ENCODE assay signal across 24 mouse cellular contexts in genomic region chr2:25813364-25813763, GRCm38 (mm10). TPM values are rescaled to one million over a fixed set of nuclear protein-coding genes. Genes with fewer than 3 reads are reported as not detected.
DNase-seq lines count a peak whose midpoint lies in the region; ATAC-seq and TF ChIP-seq lines count a peak whose summit lies in the region.
"Had no signal": no experiment of that assay in that cellular context is flagged by ENCODE, and none has a peak within 500 bp of the region (broad histone marks: within the 10 kb centered on the region; RNA-seq: fewer than 3 reads in every experiment).

No protein-coding gene starts in this region.

- DNase-seq in kidney, postnatal 0 days (ENCODE audit: low spot score), result no peak
- DNase-seq in kidney, postnatal 36 days, result no peak
- DNase-seq in testis, postnatal 14 days (ENCODE audit: low spot score), result no peak
- DNase-seq in urinary bladder, postnatal 25 days (ENCODE audit: low spot score), result no peak
- DNase-seq in neural tube, embryonic 10.5 days (ENCODE audit: extremely low spot score, low spot score), result no peak
- DNase-seq: B cell, adult 2 months; cerebellum, postnatal 10 days; forebrain, postnatal 0 days; heart, postnatal 14 days; layer of hippocampus, postnatal 36 days; lung, adult 2 months; lung, postnatal 4 days; retina, postnatal 1 day; thymus, postnatal 25 days had no signal

- H3K27ac ChIP-seq in kidney, postnatal 0 days, result no peak overlapping the region
- no peak overlapping the region for H3K27ac ChIP-seq in testis, adult 2 months (ENCODE audit: control insufficient read depth, insufficient read depth, low read depth, low read length)
- H3K27ac ChIP-seq in bone marrow, adult 2 months (ENCODE audit: control insufficient read depth, insufficient read depth, low read depth, low read length, poor library complexity), result no peak overlapping the region; the same call in 1 of the 2 replicates
- H3K27ac ChIP-seq: embryonic facial prominence, embryonic 13.5 days; hindbrain, embryonic 12.5 days; kidney, embryonic 15.5 days; limb, embryonic 13.5 days had no signal

- no peak overlapping the region for H3K9ac ChIP-seq in kidney, postnatal 0 days (ENCODE audit: low read depth, low read length)
- H3K9ac ChIP-seq: embryonic facial prominence, embryonic 13.5 days; forebrain, postnatal 0 days; hindbrain, embryonic 12.5 days; kidney, embryonic 15.5 days; limb, embryonic 13.5 days had no signal

- no peaks in the 10 kb centered on the region for H3K9me3 ChIP-seq in kidney, postnatal 0 days (replicated peaks; ENCODE audit: low read length)
- H3K9me3 ChIP-seq: embryonic facial prominence, embryonic 13.5 days; hindbrain, embryonic 12.5 days; kidney, embryonic 15.5 days; limb, embryonic 13.5 days had no signal

- H3K4me2 ChIP-seq in kidney, postnatal 0 days (ENCODE audit: low read length), result no peak overlapping the region
- H3K4me2 ChIP-seq: embryonic facial prominence, embryonic 13.5 days; heart, embryonic 11.5 days; hindbrain, embryonic 12.5 days; kidney, embryonic 15.5 days; limb, embryonic 13.5 days had no signal

- peak; percentile 32; the same call in 1 of the 2 replicates for TF ChIP-seq CTCF in kidney, postnatal 0 days (IDR thresholded peaks at IDR 0.05; ENCODE audit: low read depth)
- TF ChIP-seq CTCF in testis, adult 2 months (IDR thresholded peaks at IDR 0.05; ENCODE audit: control insufficient read depth, insufficient read depth, insufficient replicate concordance, low read depth, low read length), result peak; percentile 51; the same call in 1 of the 2 replicates
- TF ChIP-seq CTCF in bone marrow, adult 2 months (IDR thresholded peaks at IDR 0.05; ENCODE audit: control insufficient read depth, insufficient read depth, low read length), result peak; percentile 27; the same call in 1 of the 2 replicates

- TF ChIP-seq POLR2A in testis, adult 2 months (IDR thresholded peaks at IDR 0.05; ENCODE audit: control insufficient read depth, low read depth, low read length), result no peak
- no peak for TF ChIP-seq POLR2A in bone marrow, adult 2 months (IDR thresholded peaks at IDR 0.05; ENCODE audit: borderline replicate concordance, control insufficient read depth, low read depth, low read length)

- no peaks in the 10 kb centered on the region for H3K36me3 ChIP-seq in kidney, postnatal 0 days (ENCODE audit: insufficient read depth, low read length)
- H3K36me3 ChIP-seq in testis, adult 2 months (ENCODE audit: control insufficient read depth, insufficient read depth, low read length), result no peaks in the 10 kb centered on the region
- H3K36me3 ChIP-seq: embryonic facial prominence, embryonic 13.5 days; hindbrain, embryonic 12.5 days; kidney, embryonic 15.5 days; limb, embryonic 13.5 days had no signal

- H3K4me3 ChIP-seq in kidney, postnatal 0 days (replicated peaks; ENCODE audit: low read depth, low read length), result no peak overlapping the region
- H3K4me3 ChIP-seq in testis, adult 2 months (ENCODE audit: control insufficient read depth, low read depth, low read length), result peak overlapping the region; percentile 8
- H3K4me3 ChIP-seq in bone marrow, adult 2 months (replicated peaks; ENCODE audit: control insufficient read depth, low read depth, low read length), result no peak overlapping the region
- H3K4me3 ChIP-seq: embryonic facial prominence, embryonic 13.5 days; hindbrain, embryonic 12.5 days; kidney, embryonic 15.5 days; limb, embryonic 13.5 days had no signal

- H3K27me3 ChIP-seq in kidney, postnatal 0 days (ENCODE audit: insufficient read depth, low read length), result no peaks in the 10 kb centered on the region
- H3K27me3 ChIP-seq in testis, adult 2 months (ENCODE audit: control insufficient read depth, insufficient read depth, low read length), result no peaks in the 10 kb centered on the region
- H3K27me3 ChIP-seq: embryonic facial prominence, embryonic 13.5 days; hindbrain, embryonic 12.5 days; kidney, embryonic 15.5 days; limb, embryonic 13.5 days had no signal

- WGBS in kidney, postnatal 0 days, result 81% methylated on average over 5 of the region's 5 CpGs
- WGBS in bone marrow, adult 2 months, result 72% methylated on average over 5 of the region's 5 CpGs

- no peak for ATAC-seq in kidney, postnatal 0 days (replicated peaks; ENCODE audit: low FRiP score, low read depth)
- ATAC-seq: forebrain, postnatal 0 days had no signal

- no peaks in the 10 kb centered on the region for H3K4me1 ChIP-seq in kidney, postnatal 0 days (replicated peaks; ENCODE audit: insufficient read depth, low read length)
- no peaks in the 10 kb centered on the region for H3K4me1 ChIP-seq in testis, adult 2 months (ENCODE audit: control insufficient read depth, insufficient read depth, low read length)
- no peaks in the 10 kb centered on the region for H3K4me1 ChIP-seq in bone marrow, adult 2 months (ENCODE audit: control insufficient read depth, insufficient read depth, low read length)
- H3K4me1 ChIP-seq: embryonic facial prominence, embryonic 13.5 days; hindbrain, embryonic 12.5 days; kidney, embryonic 15.5 days; limb, embryonic 13.5 days had no signal

RNA-seq across cellular contexts. Expression of gene Glt6d1, which starts 2.3 kb away (rescaled TPM):
- not detected in 2 replicates for polyA plus RNA-seq in kidney, postnatal 0 days (2015; fragmentation: Nextera tagmentation; extraction: Ambion mirVana)
- polyA plus RNA-seq in testis, adult 2 months (2012; rRNA removed), result 55.2 and 62.6 TPM in 2 replicates
- polyA plus RNA-seq in bone marrow, adult 2 months (2011; ENCODE audit: insufficient read depth, insufficient read length, low replicate concordance, missing spikeins), result not detected in 2 replicates
- polyA plus RNA-seq: embryonic facial prominence, embryonic 13.5 days; forebrain, postnatal 0 days; heart, embryonic 11.5 days; hindbrain, embryonic 12.5 days; kidney, embryonic 15.5 days; limb, embryonic 13.5 days; lung, adult 2 months; neural tube, embryonic 11.5 days; stomach, embryonic 16.5 days had no signal

RNA-seq across cellular contexts. Expression of gene Lcn9, which starts 9.6 kb away (rescaled TPM):
- not detected in 2 replicates for polyA plus RNA-seq in kidney, postnatal 0 days (2015; fragmentation: Nextera tagmentation; extraction: Ambion mirVana)
- not detected in 2 replicates for polyA plus RNA-seq in testis, adult 2 months (2012; rRNA removed)
- not detected in 2 replicates for polyA plus RNA-seq in bone marrow, adult 2 months (2011; ENCODE audit: insufficient read depth, insufficient read length, low replicate concordance, missing spikeins)
- polyA plus RNA-seq: embryonic facial prominence, embryonic 13.5 days; forebrain, postnatal 0 days; heart, embryonic 11.5 days; hindbrain, embryonic 12.5 days; kidney, embryonic 15.5 days; limb, embryonic 13.5 days; lung, adult 2 months; neural tube, embryonic 11.5 days; stomach, embryonic 16.5 days had no signal

RNA-seq across cellular contexts. Expression of gene Gm13539, which starts 31.3 kb away (rescaled TPM):
- polyA plus RNA-seq in kidney, postnatal 0 days (2015; fragmentation: Nextera tagmentation; extraction: Ambion mirVana), result not detected in 2 replicates
- polyA plus RNA-seq in testis, adult 2 months (2012; rRNA removed), result 14.4 and 17.0 TPM in 2 replicates
- polyA plus RNA-seq in bone marrow, adult 2 months (2011; ENCODE audit: insufficient read depth, insufficient read length, low replicate concordance, missing spikeins), result not detected in 2 replicates
- polyA plus RNA-seq: embryonic facial prominence, embryonic 13.5 days; forebrain, postnatal 0 days; gonadal fat pad, adult 2 months; heart, embryonic 11.5 days; hindbrain, embryonic 12.5 days; kidney, embryonic 15.5 days; limb, embryonic 13.5 days; lung, adult 2 months; neural tube, embryonic 11.5 days; stomach, embryonic 16.5 days had no signal

RNA-seq across cellular contexts. Expression of gene Sohlh1, which starts 33.7 kb away (rescaled TPM):
- polyA plus RNA-seq in kidney, postnatal 0 days (2015; fragmentation: Nextera tagmentation; extraction: Ambion mirVana), result not detected in 2 replicates
- polyA plus RNA-seq in testis, adult 2 months (2012; rRNA removed), result 8.0 and 8.5 TPM in 2 replicates
- not detected in 2 replicates for polyA plus RNA-seq in bone marrow, adult 2 months (2011; ENCODE audit: insufficient read depth, insufficient read length, low replicate concordance, missing spikeins)
- polyA plus RNA-seq: embryonic facial prominence, embryonic 13.5 days; forebrain, postnatal 0 days; heart, embryonic 11.5 days; hindbrain, embryonic 12.5 days; kidney, embryonic 15.5 days; lung, adult 2 months; neural tube, embryonic 11.5 days had no signal

RNA-seq across cellular contexts. Expression of gene Lcn11, which starts 36.5 kb away (rescaled TPM):
- polyA plus RNA-seq in kidney, postnatal 0 days (2015; fragmentation: Nextera tagmentation; extraction: Ambion mirVana), result not detected in 2 replicates
- polyA plus RNA-seq in testis, adult 2 months (2012; rRNA removed), result not detected in 2 replicates
- polyA plus RNA-seq in bone marrow, adult 2 months (2011; ENCODE audit: insufficient read depth, insufficient read length, low replicate concordance, missing spikeins), result not detected in 2 replicates
- polyA plus RNA-seq: embryonic facial prominence, embryonic 13.5 days; forebrain, postnatal 0 days; heart, embryonic 11.5 days; hindbrain, embryonic 12.5 days; kidney, embryonic 15.5 days; limb, embryonic 13.5 days; lung, adult 2 months; neural tube, embryonic 11.5 days; stomach, embryonic 16.5 days had no signal

Comparison
In these comparisons a context has a peak if more than half of its experiments do, and no peak if none do; other contexts are left out.
1. RNA of gene Glt6d1, which starts 2.3 kb away (polyA plus RNA-seq): 55.2 to 62.6 TPM in testis, adult 2 months; not detected in kidney, postnatal 0 days and not detected in bone marrow, adult 2 months; every median in the first group is over 10 times any median in the second.
2. RNA of gene Gm13539, which starts 31.3 kb away (polyA plus RNA-seq): 14.4 to 17.0 TPM in testis, adult 2 months; not detected in kidney, postnatal 0 days and not detected in bone marrow, adult 2 months; every median in the first group is over 10 times any median in the second.
3. Peak in every context shown above with its lines, with median percentiles within 50 percentile points of each other: CTCF ChIP-seq.